Mouse (Mus musculus) ES-E14 (cell line): Measurements from ENCODE around the gene Cmya5. TPM values are rescaled to one million over a fixed set of nuclear protein-coding genes. Genes with fewer than 3 reads are reported as not detected.
A peak's percentile ranks its signal among the peaks of the same experiment; 100 is the strongest.

Experiments used
- DNase-seq: peaks from one replicate; pipeline ENCODE4 v3.0.0-alpha.2; 2013; ENCODE audit warnings: low read depth, low spot score
- H3K27ac ChIP-seq: 2 replicates; pipeline ENCODE4 v1.5.1; 2012; ENCODE audit warnings: low read depth, mild to moderate bottlenecking, low read length, moderate library complexity, mixed read lengths; ENCODE audit not compliant: poor library complexity, insufficient read depth, severe bottlenecking
- H3K36me3 ChIP-seq: 2 replicates; pipeline ENCODE4 v1.6.1; 2012; ENCODE audit warnings: mild to moderate bottlenecking, low read length, moderate library complexity, mixed read lengths; ENCODE audit not compliant: control insufficient read depth, poor library complexity, insufficient read depth, severe bottlenecking
- H3K4me1 ChIP-seq, 2 experiments: fragments of 150-350 bp in 1 of 2; sonication (generic) in 1 of 2; 2 replicates each; pipeline ENCODE4 v1.6.1; 2012; ENCODE audit warnings: low read length in 2 of 2, mild to moderate bottlenecking in 1 of 2, mixed read lengths in 1 of 2; ENCODE audit not compliant: control insufficient read depth in 2 of 2, insufficient read depth in 2 of 2, poor library complexity in 1 of 2
- H3K4me3 ChIP-seq, 2 experiments: fragments of 150-350 bp in 1 of 2; sonication (generic) in 1 of 2; 2 replicates each; pipeline ENCODE4 v1.5.1; 2012; ENCODE audit warnings: low read length in 2 of 2, low read depth in 1 of 2, mild to moderate bottlenecking in 1 of 2, mixed read lengths in 1 of 2; ENCODE audit not compliant: insufficient read depth in 1 of 2, poor library complexity in 1 of 2, severe bottlenecking in 1 of 2
- H3K9ac ChIP-seq: 2 replicates; pipeline ENCODE4 v1.6.1; 2012; ENCODE audit warnings: low read depth, mild to moderate bottlenecking, low read length, mixed read lengths; ENCODE audit not compliant: poor library complexity, insufficient read depth, severe bottlenecking
- H3K9me3 ChIP-seq: fragments of 150-350 bp; sonication (generic); 2 replicates; pipeline ENCODE4 v1.6.1; 2012; ENCODE audit warnings: low read depth, mild to moderate bottlenecking, low read length; ENCODE audit not compliant: control insufficient read depth, insufficient read depth
- CHD2 ChIP-seq: IDR thresholded peaks from 2 replicates; pipeline ENCODE4 v1.6.1; 2014; ENCODE audit warnings: mild to moderate bottlenecking, low read depth, low read length, inconsistent platforms
- HCFC1 ChIP-seq: IDR thresholded peaks from 2 replicates; pipeline ENCODE4 v1.6.1; 2012; ENCODE audit warnings: low read length, inconsistent platforms, borderline replicate concordance; ENCODE audit not compliant: insufficient read depth
- MAFK ChIP-seq: IDR thresholded peaks from 2 replicates; pipeline ENCODE4 v1.6.1; 2014; ENCODE audit warnings: mild to moderate bottlenecking, low read depth, low read length, inconsistent platforms; ENCODE audit not compliant: insufficient read depth
- ZC3H11A ChIP-seq: IDR thresholded peaks from 2 replicates; pipeline ENCODE4 v1.6.1; 2012; ENCODE audit warnings: low read depth, mild to moderate bottlenecking, inconsistent platforms, low read length, borderline replicate concordance
- ZNF384 ChIP-seq: IDR thresholded peaks from 2 replicates; pipeline ENCODE4 v1.6.1; 2012; ENCODE audit warnings: low read depth, low read length, inconsistent platforms
- in situ Hi-C, 2 experiments: fragments of 600-800 bp; cut with MboI; formaldehyde crosslinking; loops; one replicate each; pipeline ENCODE4 v1.15.1; 2025; ENCODE audit warnings: low sequenced_read_pairs in 2 of 2, inconsistent platforms in 1 of 2; ENCODE audit not compliant: unreplicated experiment in 2 of 2
- total RNA-seq: library from RNA; depleted of rRNA; stranded (reverse); fragments of 300-350 nt; gene quantifications from 2 replicates; pipeline ENCODE4 v1.2.3, GENCODE M21; 2012

The Cmya5 gene
- total RNA-seq, 1 experiment: 0.49 TPM

- Histone ChIP-seq H3K9me3 (no peaks in the 10 kb centered on the region), H3K36me3 (peaks cover 6% of the 10 kb centered on the region), H3K9ac (no peak overlapping the region), H3K4me3 (no peak overlapping the region), H3K4me1 (no peaks in the 10 kb centered on the region), H3K27ac (no peak overlapping the region)
- no peak for TF ChIP-seq ZC3H11A
- no peak for TF ChIP-seq HCFC1
- no peak for TF ChIP-seq CHD2
- no peak for TF ChIP-seq ZNF384
- no peak for TF ChIP-seq MAFK
- in situ Hi-C loops: no loop called here
- DNase-seq: no peak
Observed at GRCm38 (mm10) chr13:93163303-93163702, 18.8 kb upstream of the Cmya5 start.

- DNase-seq: no peak
- peaks cover 6% of the 10 kb centered on the region for H3K36me3 ChIP-seq
- H3K4me3 ChIP-seq: no peak overlapping the region
- in situ Hi-C loops: no loop called here
- no peaks in the 10 kb centered on the region for H3K9me3 ChIP-seq
- H3K27ac ChIP-seq: no peak overlapping the region
- no peak for TF ChIP-seq MAFK
- TF ChIP-seq HCFC1: no peak
- TF ChIP-seq ZC3H11A: no peak
- no peak for TF ChIP-seq ZNF384
- TF ChIP-seq CHD2: no peak
- H3K9ac ChIP-seq: no peak overlapping the region
- no peaks in the 10 kb centered on the region for H3K4me1 ChIP-seq
Observed at GRCm38 (mm10) chr13:93162456-93162855, 17.9 kb upstream of the Cmya5 start.

- DNase-seq: no peak
- no peak overlapping the region for H3K27ac ChIP-seq
- no peak for TF ChIP-seq ZC3H11A
- no peak for TF ChIP-seq ZNF384
- TF ChIP-seq HCFC1: no peak
- in situ Hi-C loops: no loop called here
- H3K4me3 ChIP-seq: no peak overlapping the region
- H3K36me3 ChIP-seq: peaks cover 5% of the 10 kb centered on the region
- no peaks in the 10 kb centered on the region for H3K4me1 ChIP-seq
- H3K9ac ChIP-seq: no peak overlapping the region
- H3K9me3 ChIP-seq: no peaks in the 10 kb centered on the region
Observed at GRCm38 (mm10) chr13:93158261-93158660, 13.7 kb upstream of the Cmya5 start.

- Histone ChIP-seq H3K4me1 (no peaks in the 10 kb centered on the region), H3K4me3 (no peak overlapping the region), H3K9ac (no peak overlapping the region), H3K36me3 (peaks cover 5% of the 10 kb centered on the region), H3K27ac (no peak overlapping the region), H3K9me3 (no peaks in the 10 kb centered on the region)
- TF ChIP-seq HCFC1 (no peak), ZNF384 (no peak), CHD2 (no peak), ZC3H11A (no peak), MAFK (no peak)
- no peak for DNase-seq
- in situ Hi-C loops: no loop called here
Observed at GRCm38 (mm10) chr13:93153280-93153679, 8.8 kb upstream of the Cmya5 start.

- DNase-seq: no peak
- H3K9ac ChIP-seq: no peak overlapping the region
- peaks cover 2% of the 10 kb centered on the region for H3K36me3 ChIP-seq
- in situ Hi-C loops: no loop called here
- H3K4me3 ChIP-seq: peak overlapping the region; percentile 70 to 74
- H3K27ac ChIP-seq: no peak overlapping the region
- no peak for TF ChIP-seq CHD2
- no peaks in the 10 kb centered on the region; a peak in 1 of 4 replicates for H3K4me1 ChIP-seq
- no peaks in the 10 kb centered on the region; the same call in 1 of the 2 replicates for H3K9me3 ChIP-seq
Observed at GRCm38 (mm10) chr13:93143819-93144283, 673 bp downstream of the Cmya5 start.
